Mouse (Mus musculus) hindbrain, postnatal 0 days (tissue): ENCODE measurements around the gene Cebpzos. TPM values are rescaled to one million over a fixed set of nuclear protein-coding genes. Genes with fewer than 3 reads are reported as not detected.
A peak's percentile ranks its signal among the peaks of the same experiment; 100 is the strongest.

Experiments
- ATAC-seq: fragments of 200-750 bp; cut with Nextera tagmentation; 2 replicates; pipeline ENCODE4 v1.8.0; 2017; ENCODE audit warnings: mild to moderate bottlenecking, moderate TSS enrichment, moderate library complexity
- DNase-seq: peaks from one replicate; pipeline ENCODE4 v3.0.0-alpha.2; 2015; ENCODE audit warnings: low spot score
- H3K27ac ChIP-seq: fragments of 300-500 bp; sonication (generic); 2 replicates; pipeline ENCODE4 v1.5.1; 2014; ENCODE audit warnings: mild to moderate bottlenecking
- H3K27me3 ChIP-seq: fragments of 300-500 bp; sonication (generic); 2 replicates; pipeline ENCODE4 v1.6.1; 2014; ENCODE audit warnings: low read length, mixed read lengths; ENCODE audit not compliant: insufficient read depth
- H3K36me3 ChIP-seq: fragments of 300-500 bp; sonication (generic); 2 replicates; pipeline ENCODE4 v1.6.1; 2014; ENCODE audit warnings: low read length, mixed read lengths; ENCODE audit not compliant: insufficient read depth
- H3K4me1 ChIP-seq: fragments of 300-500 bp; sonication (generic); 2 replicates; pipeline ENCODE4 v1.6.1; 2014; ENCODE audit warnings: antibody characterized with exemption, low read length, mixed read lengths; ENCODE audit not compliant: insufficient read depth
- H3K4me2 ChIP-seq: fragments of 300-500 bp; sonication (generic); 2 replicates; pipeline ENCODE4 v1.6.1; 2014; ENCODE audit warnings: low read depth, mild to moderate bottlenecking, low read length, moderate library complexity, mixed read lengths
- H3K4me3 ChIP-seq: fragments of 300-500 bp; sonication (generic); 2 replicates; pipeline ENCODE4 v1.5.1; 2014; ENCODE audit warnings: low read length
- H3K9ac ChIP-seq: fragments of 300-500 bp; sonication (generic); replicated peaks from 2 replicates; pipeline ENCODE4 v1.6.1; 2014; ENCODE audit warnings: mild to moderate bottlenecking, low read length, moderate library complexity, mixed read lengths
- H3K9me3 ChIP-seq: fragments of 300-500 bp; sonication (generic); 2 replicates; pipeline ENCODE4 v1.6.1; 2016; ENCODE audit warnings: low read length, mixed read lengths
- CTCF ChIP-seq: IDR thresholded peaks from 2 replicates; pipeline ENCODE4 v1.5.1; 2016; ENCODE audit warnings: antibody characterized with exemption, control low read depth, low read depth
- WGBS: fragments of 180-500 bp; shearing (Covaris S2); extraction: QIAGEN DNeasy Blood & Tissue Kit; methylation state at CpG from one replicate; pipeline ENCODE4 v1.1.7; 2014; 5-methylcytosine and 5-hydroxymethylcytosine counted together
- polyA plus RNA-seq: library from polyadenylated mRNA; unstranded; fragments of >200 nt; fragmentation: Nextera tagmentation; extraction: Ambion mirVana; gene quantifications from 2 replicates; pipeline ENCODE4 v1.2.1, GENCODE M21; 2015
- total RNA-seq: library from RNA; depleted of rRNA; stranded (reverse); fragments of >200 nt; gene quantifications from 2 replicates; pipeline ENCODE4 v1.2.3, GENCODE M21; 2014; rRNA removed

Cebpzos gene
- total and polyA plus RNA-seq, 2 experiments from 2014 or later, result 18.5 to 140 TPM

DNA sequence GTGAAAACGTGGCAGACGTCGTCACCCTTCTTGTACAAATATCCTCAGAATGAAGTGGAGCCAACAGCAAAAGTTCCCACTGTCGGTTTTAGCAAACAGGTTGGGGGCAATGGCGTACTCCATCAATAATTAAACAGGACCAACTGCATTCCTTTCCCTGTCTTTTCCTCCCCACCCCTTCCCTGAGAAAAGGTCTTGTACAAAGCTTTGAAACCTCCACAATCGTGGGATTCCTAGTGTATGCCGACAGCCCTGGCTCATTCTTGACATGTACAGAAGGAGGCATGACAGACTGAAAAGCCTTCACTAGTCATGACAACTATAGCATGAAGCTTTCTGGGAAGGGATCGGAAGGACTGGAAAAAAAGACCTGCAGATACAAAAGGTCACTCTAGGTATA lies 36.9 kb downstream of the Cebpzos start:
- Histone ChIP-seq H3K36me3 (peaks cover 11% of the 10 kb centered on the region; the same call in 1 of the 2 replicates), H3K27ac (no peak overlapping the region), H3K4me3 (no peak overlapping the region), H3K9ac (no peak overlapping the region), H3K27me3 (no peaks in the 10 kb centered on the region), H3K4me1 (no peaks in the 10 kb centered on the region), H3K9me3 (no peaks in the 10 kb centered on the region), H3K4me2 (no peak overlapping the region)
- DNase-seq (no peak), ATAC-seq (no peak)
- WGBS, result 90% methylated on average over 8 of the region's 8 CpGs
- no peak for TF ChIP-seq CTCF

DNA sequence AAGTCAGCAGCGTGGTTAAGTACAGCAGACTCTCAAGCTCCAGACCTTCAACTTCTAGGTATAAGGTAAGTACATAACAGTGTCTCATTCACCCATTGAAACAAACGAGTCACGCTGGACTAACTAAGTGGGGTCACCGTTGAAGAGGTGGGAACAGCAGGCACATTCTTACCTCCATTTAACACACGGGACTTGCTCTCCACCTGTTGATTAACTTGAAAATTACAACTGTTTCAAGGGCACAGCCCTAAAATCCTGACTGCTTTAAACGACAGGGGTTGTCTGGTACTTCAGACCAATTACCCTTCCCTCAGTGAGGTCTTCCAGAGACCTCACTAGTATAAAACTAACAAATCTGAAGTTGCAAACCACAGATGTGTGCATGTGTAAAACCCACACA lies 43.2 kb downstream of the Cebpzos start:
- Histone ChIP-seq H3K9ac (no peak overlapping the region), H3K4me2 (no peak overlapping the region), H3K27me3 (no peaks in the 10 kb centered on the region), H3K4me1 (no peaks in the 10 kb centered on the region), H3K4me3 (no peak overlapping the region), H3K27ac (no peak overlapping the region), H3K36me3 (peaks cover 4% of the 10 kb centered on the region; the same call in 1 of the 2 replicates), H3K9me3 (no peaks in the 10 kb centered on the region)
- DNase-seq (no peak), ATAC-seq (no peak)
- WGBS, result 87% methylated on average over 6 of the region's 6 CpGs
- TF ChIP-seq CTCF, result no peak

DNA sequence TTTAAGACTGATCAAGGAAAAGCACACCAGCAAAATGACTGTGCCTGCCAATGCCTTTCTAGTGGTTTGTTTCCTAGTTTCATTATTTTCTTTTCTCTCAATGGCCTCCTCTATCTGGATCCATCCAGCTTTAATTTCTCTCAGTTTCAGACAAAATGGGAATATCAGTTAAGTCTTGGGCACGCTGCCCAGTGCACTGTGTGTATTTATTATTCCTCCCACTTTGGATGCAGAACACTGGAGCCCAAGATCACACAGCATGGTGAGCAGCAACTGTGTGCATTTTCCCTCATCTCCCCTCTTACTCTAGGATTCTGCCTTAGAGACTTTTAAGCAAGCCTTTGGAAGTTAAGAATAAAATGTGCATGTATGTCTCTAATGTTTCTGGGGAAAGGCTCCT lies 48.1 kb downstream of the Cebpzos start:
- Histone ChIP-seq H3K9ac (no peak overlapping the region), H3K4me2 (no peak overlapping the region), H3K4me1 (no peaks in the 10 kb centered on the region), H3K36me3 (0 out of 2 replicates have a peak, but pooled peaks cover 3% of the 10 kb centered on the region), H3K4me3 (no peak overlapping the region), H3K9me3 (no peaks in the 10 kb centered on the region), H3K27me3 (no peaks in the 10 kb centered on the region), H3K27ac (peak overlapping the region; percentile 20; the same call in 1 of the 2 replicates)
- ATAC-seq (peak; percentile 51; the same call in 1 of the 2 replicates), DNase-seq (peak; percentile 45)
- 63% methylated on average over 1 of the region's 1 CpGs for WGBS
- TF ChIP-seq CTCF, result no peak

DNA sequence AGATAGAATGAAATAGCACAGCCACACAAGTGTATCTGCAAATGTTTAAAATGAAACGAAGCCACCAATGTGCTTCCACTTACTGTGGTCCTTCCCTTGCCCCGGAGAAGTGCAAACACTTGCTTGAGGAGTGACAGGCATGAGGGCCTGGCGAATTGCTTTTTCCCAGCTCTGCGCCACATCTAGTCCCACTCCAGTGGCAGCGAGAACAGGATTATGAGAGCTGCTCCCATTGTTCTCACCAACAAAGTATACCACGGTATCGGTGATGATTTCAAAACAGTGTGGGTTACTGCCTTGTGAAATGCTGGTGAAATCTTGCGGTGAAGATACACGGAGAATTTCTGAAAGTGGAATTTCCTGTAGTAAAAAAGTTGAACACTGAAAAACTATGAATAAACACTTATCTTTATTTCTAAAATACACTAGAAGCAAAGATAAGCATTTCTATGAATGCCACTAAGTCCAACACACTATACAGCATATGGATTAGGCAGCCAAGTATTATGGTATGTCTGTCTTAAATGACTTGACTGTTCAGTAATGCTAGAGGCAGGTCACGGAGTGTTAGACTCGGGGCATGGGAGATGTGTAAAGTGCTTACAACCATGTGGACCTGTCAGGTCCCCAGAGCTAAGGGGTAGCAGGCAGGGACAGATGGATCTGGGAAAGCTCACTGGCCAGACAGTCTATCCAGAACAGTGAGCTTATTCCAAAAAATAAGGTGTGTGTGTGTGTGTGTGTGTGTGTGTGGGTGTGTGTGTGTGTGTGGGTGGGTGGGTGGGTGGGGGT lies 50.0 kb downstream of the Cebpzos start:
- Histone ChIP-seq H3K27ac (no peak overlapping the region), H3K4me1 (no peaks in the 10 kb centered on the region), H3K4me2 (no peak overlapping the region), H3K27me3 (no peaks in the 10 kb centered on the region), H3K36me3 (peaks cover 9% of the 10 kb centered on the region; the same call in 1 of the 2 replicates), H3K9ac (no peak overlapping the region), H3K9me3 (no peaks in the 10 kb centered on the region), H3K4me3 (no peak overlapping the region)
- 94% methylated on average over 11 of the region's 11 CpGs for WGBS
- TF ChIP-seq CTCF, result no peak
- ATAC-seq (no peak), DNase-seq (no peak)

DNA sequence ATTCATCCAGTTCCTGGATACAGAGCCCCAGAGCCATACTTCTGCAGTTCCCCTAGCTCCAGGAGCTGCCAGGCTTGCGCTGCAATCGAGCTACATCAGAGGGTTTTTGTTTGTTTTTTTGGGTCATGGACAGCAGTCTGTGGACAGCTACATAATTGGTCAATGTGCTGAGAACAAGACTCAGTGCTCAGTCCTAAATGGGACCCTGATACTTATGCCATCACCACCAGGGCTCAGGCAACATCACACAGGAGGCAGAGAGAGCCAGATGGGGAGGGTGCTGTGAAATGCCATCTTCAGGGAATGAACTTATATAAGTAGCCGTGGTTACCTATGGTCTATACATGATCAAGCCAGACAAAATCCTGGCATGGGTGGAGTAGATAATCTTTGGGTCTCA lies 52.2 kb downstream of the Cebpzos start:
- Histone ChIP-seq H3K9ac (no peak overlapping the region), H3K27me3 (no peaks in the 10 kb centered on the region), H3K4me1 (no peaks in the 10 kb centered on the region), H3K4me2 (no peak overlapping the region), H3K36me3 (peaks cover 6% of the 10 kb centered on the region; the same call in 1 of the 2 replicates), H3K27ac (no peak overlapping the region), H3K4me3 (no peak overlapping the region), H3K9me3 (no peaks in the 10 kb centered on the region)
- no peak for DNase-seq
- 79% methylated on average over 3 of the region's 3 CpGs for WGBS
- TF ChIP-seq CTCF, result no peak
- no peak for ATAC-seq

Other genes with a start within 250 kb of the Cebpzos start
- 21.3 and 22.2 TPM in 2 replicates for gene Strn, start 179.3 kb upstream of the Cebpzos start, total RNA-seq
- 4.4 and 4.5 TPM in 2 replicates for gene Strn, start 179.3 kb upstream of the Cebpzos start, polyA plus RNA-seq
- gene Heatr5b, start 81.1 kb upstream of the Cebpzos start, total RNA-seq, result 38.9 and 48.1 TPM in 2 replicates
- 9.0 and 9.5 TPM in 2 replicates for gene Heatr5b, start 81.1 kb upstream of the Cebpzos start, polyA plus RNA-seq
- gene Gpatch11, start 80.9 kb upstream of the Cebpzos start, total RNA-seq, result 8.9 and 10.3 TPM in 2 replicates
- gene Gpatch11, start 80.9 kb upstream of the Cebpzos start, polyA plus RNA-seq, result 50.2 and 57.0 TPM in 2 replicates
- gene Eif2ak2, start 33.9 kb upstream of the Cebpzos start, total RNA-seq, result 5.1 and 6.3 TPM in 2 replicates
- gene Eif2ak2, start 33.9 kb upstream of the Cebpzos start, polyA plus RNA-seq, result 5.1 and 7.8 TPM in 2 replicates
- gene Sult6b1, start 9.5 kb upstream of the Cebpzos start, total RNA-seq, result not detected in 2 replicates
- 0.39 and 0.55 TPM in 2 replicates for gene Sult6b1, start 9.5 kb upstream of the Cebpzos start, polyA plus RNA-seq
- gene Cebpz, start 20.6 kb downstream of the Cebpzos start, total RNA-seq, result 11.0 and 13.5 TPM in 2 replicates
- gene Cebpz, start 20.6 kb downstream of the Cebpzos start, polyA plus RNA-seq, result 46.4 and 54.0 TPM in 2 replicates
- 19.7 and 28.3 TPM in 2 replicates for gene Ndufaf7, start 20.6 kb downstream of the Cebpzos start, total RNA-seq
- gene Ndufaf7, start 20.6 kb downstream of the Cebpzos start, polyA plus RNA-seq, result 59.9 and 61.6 TPM in 2 replicates
- gene Prkd3, start 104.3 kb downstream of the Cebpzos start, total RNA-seq, result 24.4 and 27.6 TPM in 2 replicates
- 9.3 and 10.8 TPM in 2 replicates for gene Prkd3, start 104.3 kb downstream of the Cebpzos start, polyA plus RNA-seq
- 30.8 and 32.2 TPM in 2 replicates for gene Qpct, start 135.4 kb downstream of the Cebpzos start, total RNA-seq
- 37.1 and 37.3 TPM in 2 replicates for gene Qpct, start 135.4 kb downstream of the Cebpzos start, polyA plus RNA-seq